Mouse (Mus musculus) kidney, adult 11 months (tissue): ENCODE results near the gene Cyp2f2.

Experiments used
- DNase-seq: peaks from one replicate; pipeline ENCODE4 v3.0.0; 2022

Gene Cyp2f2

DNA sequence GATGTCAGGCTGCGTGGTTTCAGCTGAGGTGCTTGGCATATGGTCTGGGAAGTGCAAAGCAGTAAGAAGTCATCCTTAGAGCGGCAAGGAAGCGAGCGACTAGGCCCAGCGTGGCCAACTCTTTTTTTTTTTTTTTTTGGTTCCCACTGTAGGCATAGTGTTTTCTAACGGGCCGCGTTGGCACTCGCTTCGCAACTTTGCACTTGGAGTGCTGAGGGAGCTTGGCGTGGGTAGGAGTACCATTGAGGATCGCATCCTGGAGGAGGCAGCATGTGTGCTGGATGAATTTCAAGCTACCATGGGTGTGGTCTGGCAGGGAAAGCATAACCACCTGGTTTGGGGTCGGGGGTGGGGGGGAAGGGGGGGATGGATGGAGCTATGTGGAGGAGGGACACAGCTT, 36.3 kb downstream of the Cyp2f2 start:
- no peak for DNase-seq

GRCm38 (mm10) chr7:27158171-27158570, 38.5 kb downstream of the Cyp2f2 start:
- no peak for DNase-seq

- no peak for DNase-seq
These were observed 39.5 kb downstream of the Cyp2f2 start for GRCm38 (mm10) chr7:27159256-27159655.

GRCm38 (mm10) chr7:27159882-27160281, 40.2 kb downstream of the Cyp2f2 start:
- DNase-seq, result peak; percentile 91

- DNase-seq, result no peak
These were observed 41.2 kb downstream of the Cyp2f2 start for GRCm38 (mm10) chr7:27160921-27161320.

- DNase-seq, result no peak
These were observed 42.0 kb downstream of the Cyp2f2 start for GRCm38 (mm10) chr7:27161744-27162143.

DNA sequence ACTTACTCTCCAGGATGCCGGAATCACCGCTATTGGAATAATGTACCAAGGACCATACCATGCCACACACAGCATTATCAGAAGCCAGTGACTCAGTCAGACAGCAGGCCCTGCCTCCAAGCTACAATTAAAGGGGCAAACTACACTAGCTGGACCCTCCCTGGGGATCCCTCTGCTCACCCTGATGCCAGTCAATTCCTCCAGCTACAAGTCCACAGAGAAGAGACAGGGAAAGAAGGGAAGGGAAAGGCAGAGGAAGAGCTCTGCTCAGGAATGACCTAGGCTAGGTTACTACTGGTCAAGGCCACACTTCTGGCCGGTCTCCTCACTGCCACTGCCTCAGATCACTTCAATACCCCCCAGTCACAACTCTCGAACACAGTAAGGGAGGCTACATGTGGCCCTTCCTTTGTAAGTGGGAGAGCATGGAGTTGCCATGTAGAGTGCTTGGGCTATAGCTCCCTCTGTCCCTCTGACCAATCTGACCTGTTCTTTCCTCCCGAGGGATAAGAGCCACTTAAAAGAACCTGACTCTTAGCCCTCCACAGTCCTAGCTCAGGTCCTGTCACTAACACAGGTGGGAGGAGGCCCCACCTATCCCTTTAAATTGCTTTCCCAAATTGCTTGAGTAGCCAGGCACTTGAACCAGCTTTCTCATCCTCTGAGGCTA, 43.2 kb downstream of the Cyp2f2 start:
- no peak for DNase-seq

DNA sequence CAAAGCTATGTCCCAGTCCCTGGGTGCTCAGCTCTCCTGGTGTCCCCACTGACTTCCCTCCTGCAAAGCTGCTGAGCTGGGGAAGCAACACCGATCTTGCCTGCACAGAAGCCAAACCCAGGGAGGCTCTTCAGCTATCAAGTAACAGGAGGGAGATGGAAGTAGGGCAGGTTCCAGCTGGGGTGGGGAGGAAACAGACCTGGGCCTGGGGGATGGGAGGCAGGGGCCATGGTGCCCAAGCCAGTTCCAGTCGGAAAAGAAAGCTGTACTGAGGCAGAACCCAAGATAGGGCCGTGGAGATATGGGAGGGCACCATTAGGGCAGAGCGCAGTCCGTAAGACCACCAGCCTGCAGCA, 43.7 kb downstream of the Cyp2f2 start:
- no peak for DNase-seq

DNA sequence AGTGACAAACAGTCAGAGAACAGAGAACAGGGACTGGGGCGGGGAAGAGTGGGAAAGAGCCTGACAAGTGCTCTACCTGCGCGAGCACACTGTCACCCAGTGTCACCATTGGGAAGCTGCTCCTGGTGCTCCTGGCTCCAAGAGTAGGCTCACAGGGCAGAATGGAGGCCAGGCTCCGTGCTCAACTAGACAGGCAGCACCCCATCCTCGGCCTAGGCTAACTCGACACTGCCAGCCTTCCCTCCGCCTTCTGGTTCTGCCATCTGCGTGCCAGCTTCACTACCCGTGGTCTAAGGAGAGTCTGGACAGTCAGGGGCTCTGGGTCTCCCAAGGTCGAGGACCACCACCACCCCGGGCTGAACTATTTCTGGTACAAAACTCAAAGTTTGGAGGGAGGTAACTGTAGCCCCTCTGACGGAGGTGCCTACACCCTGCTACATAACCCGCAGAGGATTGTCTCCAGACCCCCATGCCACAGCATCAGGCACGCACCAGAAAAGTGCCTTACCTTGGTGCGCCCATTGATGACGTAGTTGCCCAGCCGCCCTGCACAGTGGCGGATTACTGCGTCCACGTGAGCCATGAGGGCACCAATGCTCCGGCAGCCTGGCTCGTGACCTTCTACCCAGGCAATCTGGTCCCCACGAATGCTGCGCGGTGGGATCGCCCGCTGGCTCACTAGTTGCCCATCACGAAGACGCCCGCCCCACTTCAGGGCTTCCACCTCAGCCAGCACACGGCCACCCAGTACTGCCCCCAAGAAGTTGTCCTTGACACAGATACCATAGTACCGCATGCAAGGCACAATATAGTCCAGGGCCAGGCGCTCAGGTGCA, 44.6 kb downstream of the Cyp2f2 start:
- DNase-seq, result peak; percentile 48

GRCm38 (mm10) chr7:27165007-27165655, 45.4 kb downstream of the Cyp2f2 start:
- peak; percentile 65 for DNase-seq

- no peak for DNase-seq
These were observed 46.0 kb downstream of the Cyp2f2 start for GRCm38 (mm10) chr7:27165696-27166095.

DNA sequence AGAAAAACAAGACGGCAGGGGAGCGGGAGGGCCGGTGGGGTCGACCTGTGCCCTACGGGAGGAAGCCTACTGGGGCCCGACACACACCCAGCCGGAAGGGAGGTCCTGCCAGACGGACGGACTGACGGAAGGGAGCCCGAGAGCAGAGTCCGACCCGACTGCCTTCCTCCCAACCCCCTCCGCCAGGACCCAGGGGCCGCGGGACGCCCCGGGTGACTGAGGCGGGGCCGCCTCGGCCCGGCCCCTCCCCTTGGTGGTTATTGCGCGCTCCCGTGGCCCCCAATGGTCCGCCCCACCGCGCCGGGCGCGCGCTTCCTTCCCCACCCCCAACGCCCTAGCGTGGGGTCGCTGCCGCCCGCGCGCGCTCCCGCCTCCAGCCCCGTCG, 46.5 kb downstream of the Cyp2f2 start:
- DNase-seq, result peak; percentile 92

- peak; percentile 97 for DNase-seq
These were observed 47.1 kb downstream of the Cyp2f2 start, which contains the start of gene Egln2 for GRCm38 (mm10) chr7:27166614-27167474. TSS of gene Egln2 (minus strand) at chr7:27166802.

DNA sequence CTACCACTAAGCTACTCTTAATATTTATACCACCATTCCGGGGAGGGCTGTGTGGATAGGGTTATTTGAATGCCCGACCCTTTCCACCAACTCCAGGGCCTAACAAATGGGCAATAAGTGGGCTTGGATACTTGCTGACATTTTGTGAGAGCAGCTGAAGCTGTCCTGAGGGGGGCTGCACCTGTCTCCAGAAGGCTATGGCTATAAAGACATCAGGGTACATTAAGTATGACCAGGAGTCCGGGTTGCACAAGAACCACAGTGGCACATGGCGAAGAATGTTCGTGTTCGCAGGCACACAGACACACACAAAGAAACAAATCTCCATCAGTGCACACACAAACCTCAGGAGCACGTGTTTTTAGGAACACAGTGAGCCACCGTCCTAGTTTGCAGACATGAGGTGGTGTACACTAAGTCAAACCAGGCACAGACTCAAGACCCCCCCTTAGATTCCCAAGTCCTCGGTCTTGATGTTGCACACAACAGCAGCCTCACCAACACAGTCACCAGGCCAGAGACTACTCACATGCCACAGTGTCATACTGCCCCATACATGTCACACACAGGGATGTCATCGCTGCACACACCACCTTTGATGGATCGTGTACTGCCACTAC, 47.9 kb downstream of the Cyp2f2 start:
- DNase-seq, result no peak

GRCm38 (mm10) chr7:27168371-27168770, 48.7 kb downstream of the Cyp2f2 start:
- no peak for DNase-seq

GRCm38 (mm10) chr7:27170981-27171380, 51.3 kb downstream of the Cyp2f2 start:
- DNase-seq, result no peak

GRCm38 (mm10) chr7:27174496-27174895, 54.8 kb downstream of the Cyp2f2 start:
- no peak for DNase-seq

- DNase-seq, result no peak
These were observed 55.2 kb downstream of the Cyp2f2 start for GRCm38 (mm10) chr7:27174896-27175295.

- no peak for DNase-seq
These were observed 58.2 kb downstream of the Cyp2f2 start for GRCm38 (mm10) chr7:27177942-27178323.

- DNase-seq, result peak; percentile 100
These were observed 58.9 kb downstream of the Cyp2f2 start, which contains the start of gene Rab4b for GRCm38 (mm10) chr7:27178324-27179216. TSS of gene Rab4b (minus strand) at chr7:27178896.

DNA sequence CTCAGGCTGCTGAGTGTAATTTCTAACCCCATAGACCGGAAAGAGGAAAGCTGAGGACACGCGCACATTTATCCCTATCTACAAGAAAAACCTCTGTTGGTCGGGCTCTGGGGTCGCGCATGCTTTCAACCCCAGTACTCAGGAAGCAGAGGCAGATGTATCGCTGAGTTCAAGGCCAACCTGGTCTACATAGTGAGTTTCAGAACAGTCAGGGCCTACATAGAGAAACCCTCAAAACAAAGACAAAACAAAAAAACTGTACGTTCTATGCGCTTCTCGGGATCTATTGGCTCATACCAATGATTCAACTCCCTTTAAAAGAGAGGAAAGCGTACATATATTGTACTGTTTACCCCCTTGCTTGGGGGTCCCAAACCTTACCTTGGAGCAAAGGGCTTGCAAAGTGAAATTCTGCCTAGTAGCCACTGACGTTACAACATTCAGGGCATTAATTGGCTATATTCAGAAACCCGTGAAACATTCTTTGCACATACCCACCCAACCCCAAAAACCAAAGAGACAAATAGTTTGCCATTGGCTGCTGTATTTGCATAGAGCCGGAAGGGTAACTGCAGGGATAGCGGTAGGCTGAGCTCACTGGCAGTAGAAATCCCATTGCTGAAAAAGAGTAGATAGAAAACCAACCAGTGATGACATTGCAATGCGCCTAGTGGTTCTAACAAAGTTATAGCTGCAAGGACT, 59.7 kb downstream of the Cyp2f2 start:
- no peak for DNase-seq
